Mouse (Mus musculus): ENCODE data around the gene Gapdhs. TPM values are rescaled to one million over a fixed set of nuclear protein-coding genes. Genes with fewer than 3 reads are reported as not detected.
A peak's percentile ranks its signal among the peaks of the same experiment; 100 is the strongest.
"Not testable (repeated sequence)": the region's sequence is repeated elsewhere in the genome, so short reads cannot be mapped to it uniquely, and the experiment has no call there.

Gene Gapdhs
- total RNA-seq, 2 experiments from 2014 or later: 0.35 TPM; not detected in 1

GRCm38 (mm10) chr7:30749824-30750606, 6.5 kb upstream of the Gapdhs start:
- intact Hi-C loops (cut with DNase I): no loop called here
- DNase-seq (ENCODE audit: low spot score in 2 of 2): peak in 1 of 2 experiments; percentile 19

DNA sequence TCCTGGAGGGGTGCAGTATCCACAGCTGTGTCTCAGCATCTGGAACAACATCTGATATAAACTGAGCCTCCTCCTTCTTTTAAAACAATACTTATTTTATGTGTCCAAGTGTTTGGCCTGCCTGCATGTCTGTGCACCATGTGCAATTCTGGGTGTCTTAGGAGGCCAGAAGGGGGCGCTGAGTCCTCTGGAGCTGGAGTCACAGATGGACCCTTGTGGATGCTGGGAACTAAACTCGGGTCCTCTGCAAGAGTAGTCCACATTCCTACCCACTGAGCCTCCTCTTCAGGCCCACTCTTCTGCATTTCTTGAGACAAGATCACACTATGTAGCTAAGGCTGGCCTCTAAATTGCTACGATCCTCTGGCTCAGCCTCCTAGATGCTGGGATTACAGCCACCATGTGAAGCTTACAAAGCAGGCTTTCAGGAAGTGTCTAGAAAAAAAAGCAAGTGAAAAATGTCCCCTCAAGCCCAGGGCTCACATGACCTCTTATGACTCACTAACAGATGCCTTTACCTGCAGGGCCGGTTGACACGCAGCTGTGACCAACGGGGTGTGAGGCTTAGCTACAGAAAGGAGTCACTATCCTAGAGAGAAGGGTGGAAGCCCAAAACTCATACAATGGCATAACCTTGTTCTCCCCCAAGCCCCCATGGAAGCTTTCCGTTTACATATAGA, 4.2 kb upstream of the Gapdhs start:
- no peak for DNase-seq (ENCODE audit: low spot score in 2 of 2)
- intact Hi-C loops (cut with DNase I): no loop called here

GRCm38 (mm10) chr7:30744022-30744598, 629 bp upstream of the Gapdhs start:
- DNase-seq (ENCODE audit: low spot score in 2 of 2): no peak

DNA sequence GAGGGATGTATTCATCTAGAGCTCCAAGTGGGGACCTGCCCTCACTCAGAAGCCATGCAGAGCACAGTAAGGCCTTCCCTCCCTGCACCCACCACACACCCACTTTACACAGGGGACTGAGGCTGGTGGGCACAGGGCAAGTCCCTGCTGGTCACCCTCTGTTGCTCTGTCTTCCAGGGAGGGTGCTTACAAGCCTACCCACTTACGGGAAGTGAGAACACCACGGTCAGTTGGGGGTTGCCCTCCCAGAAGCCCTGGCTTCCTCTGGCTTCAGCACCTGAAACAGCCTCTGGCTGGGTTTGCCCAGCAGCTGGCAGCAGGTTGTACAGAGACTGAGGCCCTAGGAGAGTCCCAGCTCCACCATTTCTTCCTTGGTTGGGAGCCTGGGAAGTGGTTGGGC, 911 bp downstream of the Gapdhs start:
- DNase-seq (ENCODE audit: low spot score in 2 of 2); intact Hi-C loops (cut with DNase I): not testable (repeated sequence)

More at GRCm38 (mm10) chr7:30744022-30744598, 629 bp upstream of the Gapdhs start:
- intact Hi-C loops (cut with DNase I): no loop called here

GRCm38 (mm10) chr7:30736211-30736610, 7.3 kb downstream of the Gapdhs start:
- intact Hi-C loops (cut with DNase I): no loop called here
- DNase-seq (ENCODE audit: low spot score in 2 of 2): no peak

DNA sequence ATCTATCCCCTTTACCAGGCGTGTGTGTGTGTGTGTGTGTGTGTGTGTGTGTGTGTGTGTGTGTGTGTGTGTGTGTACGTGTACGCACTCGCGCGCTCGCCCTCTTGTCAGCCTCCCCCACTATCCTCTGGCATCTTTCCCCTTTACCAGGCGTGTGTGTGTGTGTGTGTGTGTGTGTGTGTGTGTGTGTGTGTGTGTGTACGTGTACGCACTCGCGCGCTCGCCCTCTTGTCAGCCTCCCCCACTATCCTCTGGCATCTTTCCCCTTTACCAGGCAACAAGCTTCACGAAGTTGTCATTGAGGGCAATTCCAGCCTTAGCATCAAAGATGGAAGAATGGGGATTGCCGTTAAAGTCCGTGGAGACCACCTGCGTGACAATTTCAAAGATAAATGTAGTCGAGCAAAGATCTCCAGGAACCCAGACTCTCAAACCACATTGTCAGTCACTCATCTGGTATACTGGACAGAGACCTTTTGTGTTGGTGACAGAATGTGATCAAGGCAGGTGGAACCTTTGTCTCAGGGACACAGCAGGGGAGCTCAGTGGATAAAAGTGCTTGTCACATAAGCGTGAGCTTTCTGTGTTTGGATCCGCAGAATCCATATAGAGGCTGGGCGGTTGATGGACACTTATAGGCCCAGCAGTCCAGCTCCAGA, 13.3 kb downstream of the Gapdhs start:
- intact Hi-C loops (cut with DNase I); DNase-seq (ENCODE audit: low spot score in 2 of 2): not testable (repeated sequence)

DNA sequence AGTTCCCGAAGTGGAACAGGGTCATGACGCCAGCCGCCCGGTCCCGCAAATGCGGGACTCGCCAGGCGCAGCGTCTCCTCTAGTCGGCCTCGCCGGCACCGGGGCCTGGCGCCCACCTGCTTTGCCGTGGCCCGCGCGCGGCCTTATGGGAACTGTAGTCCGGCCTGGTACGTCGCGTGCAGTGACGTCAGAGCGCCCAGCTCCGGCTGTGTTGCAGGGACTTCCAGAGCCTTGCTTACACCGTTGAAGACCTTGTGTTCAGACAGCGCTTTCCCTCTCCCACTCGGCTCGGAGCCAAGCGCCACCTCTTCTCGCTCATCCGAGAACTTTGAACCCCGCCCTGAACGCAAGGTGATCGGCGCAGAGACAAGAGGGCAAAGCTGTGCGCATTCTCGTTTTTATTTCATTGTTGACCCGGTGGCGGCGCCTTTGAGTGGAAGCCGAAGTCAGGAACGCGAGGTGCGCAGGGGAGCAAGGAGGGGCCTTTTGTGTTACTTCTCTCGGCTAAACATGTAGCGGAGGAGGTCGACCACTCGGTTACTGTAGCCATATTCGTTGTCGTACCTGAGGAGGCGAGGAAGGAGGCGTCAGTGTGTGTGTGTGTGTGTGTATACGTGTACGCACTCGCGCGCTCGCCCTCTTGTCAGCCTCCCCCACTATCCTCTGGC, 14.0 kb downstream of the Gapdhs start, which contains the start of gene Tmem147:
TSS of gene Tmem147 (minus strand) at position 145 of the 668 bp plus-strand sequence.
- DNase-seq (ENCODE audit: low spot score in 2 of 2): peak; percentile 96 to 98
- intact Hi-C loops (cut with DNase I): loop anchor here (5.0 kb wide), 1 partner anchor 82 kb away; no protein-coding TSS in a partner anchor

GRCm38 (mm10) chr7:30728739-30729395, 14.6 kb downstream of the Gapdhs start:
- intact Hi-C loops (cut with DNase I): loop anchor here (5.0 kb wide), 1 partner anchor 82 kb away; no protein-coding TSS in a partner anchor
- DNase-seq (ENCODE audit: low spot score in 2 of 2): no peak

- intact Hi-C loops (cut with DNase I): loop anchor here (5.0 kb wide), 1 partner anchor 81 kb away; no protein-coding TSS in a partner anchor
- DNase-seq (ENCODE audit: low spot score in 2 of 2): no peak
Observed at GRCm38 (mm10) chr7:30728214-30728613, 15.3 kb downstream of the Gapdhs start.

- intact Hi-C loops (cut with DNase I): no loop called here
Observed at GRCm38 (mm10) chr7:30723274-30723953, 20.1 kb downstream of the Gapdhs start.

DNA sequence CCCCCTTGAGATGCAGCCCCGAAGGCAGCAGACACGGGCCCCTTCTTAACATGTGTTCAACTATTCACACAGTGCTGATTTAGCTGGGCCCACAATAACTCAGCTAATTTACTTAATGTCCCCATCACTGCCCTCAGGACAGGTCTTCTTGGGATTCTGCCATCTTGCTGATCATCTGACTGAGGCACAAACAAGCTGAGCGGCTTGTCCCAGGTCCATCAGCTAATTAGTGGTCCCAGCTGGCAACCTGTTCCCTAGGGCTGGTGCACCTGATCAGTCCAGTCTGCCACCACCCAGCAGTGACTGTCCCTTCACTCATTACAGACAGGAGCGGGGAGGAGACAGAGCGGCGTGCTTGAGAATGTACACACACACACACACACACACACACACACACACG, 22.2 kb downstream of the Gapdhs start:
- DNase-seq (ENCODE audit: low spot score in 2 of 2): no peak
- intact Hi-C loops (cut with DNase I): no loop called here

More at GRCm38 (mm10) chr7:30723274-30723953, 20.1 kb downstream of the Gapdhs start:
- DNase-seq (ENCODE audit: low spot score in 2 of 2): no peak

- intact Hi-C loops (cut with DNase I): no loop called here
- DNase-seq (ENCODE audit: low spot score in 2 of 2): no peak
Observed at GRCm38 (mm10) chr7:30719669-30720068, 23.8 kb downstream of the Gapdhs start.

GRCm38 (mm10) chr7:30717716-30718046, 25.8 kb downstream of the Gapdhs start:
- intact Hi-C loops (cut with DNase I): no loop called here
- no peak for DNase-seq (ENCODE audit: low spot score in 2 of 2)

GRCm38 (mm10) chr7:30717006-30717715, 26.3 kb downstream of the Gapdhs start:
- DNase-seq (ENCODE audit: low spot score in 2 of 2): peak; percentile 16 to 21
- intact Hi-C loops (cut with DNase I): no loop called here

DNA sequence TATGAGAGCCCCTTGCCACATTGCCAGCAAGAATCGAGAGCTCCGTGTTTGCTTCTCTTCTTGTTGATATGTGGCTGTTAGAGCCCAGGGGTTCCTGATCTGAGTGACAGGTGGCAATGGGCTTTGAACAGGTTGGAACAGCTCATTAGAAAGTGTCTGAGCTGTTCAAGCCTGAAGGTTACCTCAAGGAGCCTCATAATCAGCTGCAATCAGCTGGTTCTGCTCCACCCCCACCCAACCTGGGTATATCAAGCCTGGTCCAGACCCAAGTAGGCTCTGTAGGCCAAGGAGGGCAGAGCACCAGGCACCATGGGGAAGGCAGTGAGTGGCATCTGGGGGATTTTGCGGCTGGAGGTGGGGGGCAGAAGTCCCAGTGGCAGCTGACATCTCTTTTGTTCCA, 31.5 kb downstream of the Gapdhs start, which contains the start of gene Atp4a:
TSS of gene Atp4a (plus strand) at position 268 of the 400 bp plus-strand sequence.
- no peak for DNase-seq (ENCODE audit: low spot score in 2 of 2)
- intact Hi-C loops (cut with DNase I): no loop called here

DNA sequence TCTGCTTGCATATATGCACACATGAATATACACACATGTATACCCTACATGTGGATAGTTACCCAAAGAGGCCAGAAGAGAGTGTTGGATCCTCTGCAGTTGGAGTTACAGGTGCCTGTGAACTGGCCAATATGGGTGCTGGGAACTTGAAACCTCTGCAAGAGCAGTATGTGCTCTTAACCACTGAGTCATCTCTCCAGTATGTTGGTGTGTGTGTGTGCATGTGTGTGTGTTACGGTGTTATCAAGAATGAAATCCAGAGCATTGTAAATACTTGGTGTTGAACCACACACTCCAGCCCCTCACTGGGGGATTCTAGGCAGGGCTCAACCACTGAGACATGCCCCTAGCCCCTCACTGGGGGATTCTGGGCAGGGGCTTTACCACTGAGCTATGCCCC, 36.0 kb downstream of the Gapdhs start:
- intact Hi-C loops (cut with DNase I): no loop called here

DNA sequence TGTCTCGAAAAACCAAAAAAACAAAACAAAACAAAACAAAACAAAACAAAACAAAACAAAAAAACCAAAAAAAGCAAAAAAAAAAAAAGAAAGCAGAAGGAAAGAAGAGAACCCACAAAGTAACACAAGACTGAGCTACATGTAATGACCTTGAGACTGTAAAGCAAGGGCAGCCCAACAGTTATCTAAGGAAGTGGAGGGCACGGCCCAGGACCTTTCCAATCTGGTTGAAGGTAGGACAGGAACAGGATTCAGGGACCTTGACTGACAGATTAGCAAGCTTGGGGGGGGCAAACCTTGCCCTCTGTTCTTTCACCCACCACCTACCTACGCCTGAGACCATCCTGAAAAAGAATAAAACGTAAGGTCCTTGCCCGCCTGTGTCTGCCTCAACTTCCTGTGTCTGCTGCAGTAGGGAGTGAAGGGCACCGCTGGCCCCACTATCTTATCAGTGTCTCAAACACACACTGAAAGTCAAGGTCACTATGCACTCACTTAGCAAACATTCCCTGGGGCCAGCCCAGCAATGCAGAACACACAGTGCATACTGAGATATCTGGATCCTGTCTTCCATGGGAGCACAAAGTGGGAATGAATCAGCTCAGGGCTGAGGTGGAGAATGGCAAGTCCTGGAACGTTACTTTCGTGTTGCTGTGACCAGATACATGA, 37.1 kb downstream of the Gapdhs start:
- no peak for DNase-seq (ENCODE audit: low spot score in 2 of 2)
- intact Hi-C loops (cut with DNase I): no loop called here

More for the DNA sequence above, 36.0 kb downstream of the Gapdhs start:
- no peak for DNase-seq (ENCODE audit: low spot score in 2 of 2)
